Mouse (Mus musculus) hindbrain, embryonic 10.5 days (tissue): ENCODE data around the gene Meis2. TPM values are rescaled to one million over a fixed set of nuclear protein-coding genes. Genes with fewer than 3 reads are reported as not detected.

Source experiments
- DNase-seq: peaks from one replicate; pipeline ENCODE4 v3.0.0-alpha.2; 2017; ENCODE audit warnings: low spot score
- H3K27ac ChIP-seq: fragments of 300-500 bp; sonication (generic); 2 replicates; pipeline ENCODE4 v1.5.1; 2016; ENCODE audit warnings: mild to moderate bottlenecking, moderate library complexity
- H3K27me3 ChIP-seq: fragments of 300-500 bp; sonication (generic); 2 replicates; pipeline ENCODE4 v1.6.1; 2016; ENCODE audit warnings: mild to moderate bottlenecking; ENCODE audit not compliant: poor library complexity, insufficient read depth, severe bottlenecking
- H3K36me3 ChIP-seq: fragments of 300-500 bp; sonication (generic); 2 replicates; pipeline ENCODE4 v1.6.1; 2016; ENCODE audit warnings: mild to moderate bottlenecking, moderate library complexity
- H3K4me1 ChIP-seq: fragments of 300-500 bp; sonication (generic); replicated peaks from 2 replicates; pipeline ENCODE4 v1.6.1; 2016; ENCODE audit warnings: mild to moderate bottlenecking
- H3K4me3 ChIP-seq: fragments of 300-500 bp; sonication (generic); 2 replicates; pipeline ENCODE4 v1.5.1; 2016; ENCODE audit warnings: mild to moderate bottlenecking, moderate library complexity
- H3K9me3 ChIP-seq: fragments of 300-500 bp; sonication (generic); 2 replicates; pipeline ENCODE4 v1.6.1; 2016; ENCODE audit warnings: mild to moderate bottlenecking, moderate library complexity
- WGBS: fragments of 180-500 bp; shearing (Covaris S2); methylation state at CpG from one replicate; pipeline ENCODE4 v1.1.7; 2016; 5-methylcytosine and 5-hydroxymethylcytosine counted together
- polyA plus RNA-seq: library from polyadenylated mRNA; unstranded; fragments of >200 nt; fragmentation: Nextera tagmentation; extraction: Ambion mirVana; gene quantifications from 2 replicates; pipeline ENCODE4 v1.2.1, GENCODE M21; 2016

The Meis2 gene
- polyA plus RNA-seq, 1 experiment from 2014 or later, result 91.1 TPM

DNA sequence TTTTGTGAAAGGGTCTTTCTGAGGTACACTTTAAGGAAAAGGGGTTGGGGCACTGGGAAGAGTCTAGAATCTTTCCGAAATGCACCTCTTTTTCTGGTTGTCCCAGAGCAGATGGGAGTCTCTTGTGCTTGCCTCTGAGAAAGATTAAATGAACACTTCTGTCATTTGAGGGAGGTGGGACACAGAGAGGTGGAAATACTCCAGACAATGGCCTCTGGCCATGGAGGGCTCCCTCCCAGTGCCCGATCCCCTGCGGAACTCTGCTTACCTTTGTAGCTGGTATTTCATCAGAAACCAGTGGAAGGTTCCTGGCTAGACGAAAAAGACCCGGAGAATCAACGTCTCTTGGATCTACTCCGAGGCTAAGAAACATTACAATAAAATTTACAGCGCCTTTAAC is 207.4 kb downstream of the Meis2 start:
- Histone ChIP-seq H3K9me3 (no peaks in the 10 kb centered on the region), H3K36me3 (peaks cover under 1% of the 10 kb centered on the region), H3K4me1 (peaks cover 74% of the 10 kb centered on the region), H3K4me3 (peak overlapping the region; percentile 52), H3K27me3 (peaks cover 59% of the 10 kb centered on the region), H3K27ac (peak overlapping the region; percentile 93)
- 2% methylated on average over 8 of the region's 8 CpGs for WGBS
- DNase-seq, result peak; percentile 44

DNA sequence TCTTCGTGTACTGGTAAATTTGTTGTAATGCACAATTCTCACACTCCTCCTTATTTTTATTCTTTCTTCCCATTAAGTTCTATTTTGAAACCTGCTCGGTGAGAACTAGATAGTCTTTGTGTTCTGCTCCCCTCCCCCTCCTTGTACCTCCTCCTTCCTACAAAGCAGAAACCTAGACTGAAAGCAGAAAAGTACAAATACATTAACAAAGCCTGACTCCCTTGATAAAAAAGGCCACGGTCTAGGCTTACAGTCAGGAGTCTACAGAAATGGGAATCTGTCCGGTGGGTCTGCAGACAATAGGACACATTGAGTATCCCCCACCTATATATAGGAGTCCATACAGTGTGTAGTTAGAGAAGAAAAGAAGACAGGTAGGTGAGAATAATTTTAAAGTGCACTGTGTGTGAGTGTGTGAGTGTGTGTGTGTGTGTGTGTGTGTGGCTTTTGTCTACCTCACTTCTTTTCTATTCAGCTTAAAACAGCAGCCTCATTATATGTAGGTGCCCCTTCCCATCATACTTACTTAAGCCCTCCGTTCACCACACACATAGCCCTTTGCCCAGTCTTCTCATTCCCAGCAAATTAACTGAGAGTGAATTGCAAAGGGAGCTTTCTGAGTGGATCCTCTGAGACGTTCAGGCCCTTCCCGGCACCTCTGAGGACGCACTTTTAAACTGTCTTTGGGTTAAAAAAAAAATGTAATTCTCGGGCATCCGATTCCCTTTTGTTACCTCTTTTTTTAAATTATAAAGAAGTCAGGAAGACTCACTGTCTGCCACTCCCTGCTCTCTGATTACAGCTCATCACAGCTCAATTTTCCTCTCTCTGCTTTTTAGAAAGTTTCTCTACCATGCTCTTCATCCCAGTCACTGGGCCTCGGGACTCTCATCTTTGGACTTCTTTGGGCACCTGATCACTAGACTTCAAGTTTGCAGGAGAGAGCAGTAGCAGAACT is 208.2 kb downstream of the Meis2 start:
- peaks cover 67% of the 10 kb centered on the region for H3K27me3 ChIP-seq
- H3K9me3 ChIP-seq, result no peaks in the 10 kb centered on the region
- H3K4me1 ChIP-seq, result peaks cover 81% of the 10 kb centered on the region
- WGBS, result 2% methylated on average over 11 of the region's 11 CpGs
- H3K4me3 ChIP-seq, result peak overlapping the region; percentile 52
- DNase-seq, result peak; percentile 47
- peak overlapping the region; percentile 93 for H3K27ac ChIP-seq
- no peaks in the 10 kb centered on the region for H3K36me3 ChIP-seq

DNA sequence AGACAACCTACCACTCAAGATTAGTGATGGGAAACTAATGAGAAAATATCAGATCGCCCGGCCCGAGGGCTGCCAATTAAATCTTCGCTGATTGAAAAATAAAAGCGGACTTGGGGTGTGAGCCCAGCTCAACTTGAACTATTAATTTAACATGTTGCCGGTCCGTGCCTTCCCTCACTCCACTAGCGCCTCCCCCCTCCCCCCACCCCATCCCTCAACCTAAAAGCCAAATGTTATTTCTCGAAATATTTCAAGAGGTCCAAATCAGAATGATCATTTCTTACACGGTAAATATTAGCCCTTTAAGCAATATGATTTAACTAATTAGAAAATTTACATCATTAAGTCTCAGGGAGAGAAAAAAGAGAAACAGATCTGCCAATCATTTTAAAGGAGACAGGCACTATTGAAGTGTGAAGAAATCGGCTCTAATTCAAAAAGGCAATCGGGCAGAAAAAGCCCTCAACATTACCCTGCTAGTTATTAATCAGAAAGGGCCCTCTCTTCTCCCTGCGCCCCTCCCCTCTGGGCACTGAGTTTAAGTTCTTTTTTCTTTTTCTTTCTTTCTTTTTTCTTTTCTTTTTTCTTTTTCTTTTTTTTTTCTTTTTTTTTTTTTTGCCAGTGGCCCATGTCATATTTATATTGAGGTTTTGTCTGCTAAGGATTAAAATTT is 209.1 kb downstream of the Meis2 start:
- Histone ChIP-seq H3K4me3 (peak overlapping the region; percentile 52), H3K27ac (peak overlapping the region; percentile 93), H3K27me3 (peaks cover 71% of the 10 kb centered on the region), H3K9me3 (no peaks in the 10 kb centered on the region), H3K36me3 (no peaks in the 10 kb centered on the region), H3K4me1 (peaks cover 82% of the 10 kb centered on the region)
- peak; percentile 38 for DNase-seq
- WGBS, result under 1% methylated on average over 13 of the region's 13 CpGs

DNA sequence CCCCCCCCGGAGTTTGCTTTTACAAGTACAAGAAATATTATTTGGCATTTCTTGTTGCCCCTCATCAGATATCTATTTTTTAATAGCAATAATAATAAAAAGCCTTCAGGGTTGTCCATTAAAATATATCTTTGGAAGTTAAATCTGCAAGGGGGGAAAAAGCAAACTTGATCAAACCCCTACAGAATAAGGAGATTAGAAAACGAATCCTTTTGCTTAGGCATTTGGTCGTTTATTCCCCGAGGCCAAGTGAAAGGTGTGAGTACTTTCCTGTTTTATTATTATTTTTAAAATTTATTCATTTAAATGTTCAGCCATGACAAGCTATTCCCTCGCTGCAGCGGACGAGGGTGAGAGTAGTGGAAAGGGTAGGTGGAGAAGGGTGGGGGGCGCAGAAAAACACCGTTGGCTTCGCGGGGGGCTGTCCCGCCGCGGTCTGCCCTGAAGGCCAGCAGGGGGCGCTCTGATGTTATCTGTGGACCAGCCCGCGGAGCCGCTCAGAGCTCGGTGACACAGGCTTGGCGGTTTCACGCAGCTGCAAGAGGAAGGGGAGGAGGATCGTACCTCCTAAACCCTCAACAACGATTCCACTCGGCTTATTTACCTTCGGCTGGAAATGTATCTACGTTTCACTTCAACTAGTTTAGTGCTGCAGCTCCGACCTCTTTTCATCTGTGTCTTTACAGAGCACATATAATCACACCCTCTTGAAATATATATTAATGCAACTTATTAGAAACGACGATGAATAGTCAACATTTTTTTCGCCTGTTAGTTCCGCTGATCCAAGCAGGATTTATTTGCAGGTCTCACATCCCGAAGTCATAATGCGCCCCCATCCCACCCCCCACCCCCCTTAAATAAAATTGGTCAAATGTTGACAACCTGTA is 209.9 kb downstream of the Meis2 start:
- no peaks in the 10 kb centered on the region for H3K36me3 ChIP-seq
- peak; percentile 87 for DNase-seq
- peak overlapping the region; percentile 93 for H3K27ac ChIP-seq
- peaks cover 73% of the 10 kb centered on the region for H3K27me3 ChIP-seq
- H3K9me3 ChIP-seq, result no peaks in the 10 kb centered on the region
- H3K4me1 ChIP-seq, result peaks cover 76% of the 10 kb centered on the region
- 1% methylated on average over 33 of the region's 33 CpGs for WGBS
- H3K4me3 ChIP-seq, result peak overlapping the region; percentile 52

DNA sequence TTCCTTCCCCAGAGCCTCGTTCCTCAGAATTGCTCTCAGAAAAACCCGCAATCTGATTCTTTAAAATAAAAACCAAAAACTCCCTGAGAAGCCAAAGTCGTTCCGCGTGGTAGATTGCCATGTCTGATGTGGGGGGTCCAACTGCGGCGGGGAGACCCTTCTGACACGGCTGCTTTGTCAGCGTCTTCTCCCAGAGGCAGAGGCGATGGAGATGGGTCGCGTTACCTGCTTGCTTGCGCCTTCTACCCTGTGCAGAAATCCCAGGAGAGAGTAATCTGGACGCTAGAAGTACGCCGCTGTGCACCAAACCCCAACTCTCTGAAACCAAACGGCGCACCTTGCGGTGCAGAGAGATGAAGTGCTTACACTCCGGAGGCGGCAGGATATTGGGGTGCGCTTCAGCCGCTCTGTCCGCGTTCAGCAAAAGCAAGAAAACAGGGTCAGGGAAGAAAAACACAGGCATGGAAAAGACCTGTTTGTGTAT is 210.8 kb downstream of the Meis2 start:
- DNase-seq, result peak; percentile 45
- WGBS, result under 1% methylated on average over 25 of the region's 25 CpGs
- Histone ChIP-seq H3K27me3 (peaks cover 77% of the 10 kb centered on the region), H3K4me3 (peak overlapping the region; percentile 52), H3K9me3 (no peaks in the 10 kb centered on the region), H3K4me1 (peaks cover 67% of the 10 kb centered on the region), H3K36me3 (no peaks in the 10 kb centered on the region), H3K27ac (peak overlapping the region; percentile 93)

DNA sequence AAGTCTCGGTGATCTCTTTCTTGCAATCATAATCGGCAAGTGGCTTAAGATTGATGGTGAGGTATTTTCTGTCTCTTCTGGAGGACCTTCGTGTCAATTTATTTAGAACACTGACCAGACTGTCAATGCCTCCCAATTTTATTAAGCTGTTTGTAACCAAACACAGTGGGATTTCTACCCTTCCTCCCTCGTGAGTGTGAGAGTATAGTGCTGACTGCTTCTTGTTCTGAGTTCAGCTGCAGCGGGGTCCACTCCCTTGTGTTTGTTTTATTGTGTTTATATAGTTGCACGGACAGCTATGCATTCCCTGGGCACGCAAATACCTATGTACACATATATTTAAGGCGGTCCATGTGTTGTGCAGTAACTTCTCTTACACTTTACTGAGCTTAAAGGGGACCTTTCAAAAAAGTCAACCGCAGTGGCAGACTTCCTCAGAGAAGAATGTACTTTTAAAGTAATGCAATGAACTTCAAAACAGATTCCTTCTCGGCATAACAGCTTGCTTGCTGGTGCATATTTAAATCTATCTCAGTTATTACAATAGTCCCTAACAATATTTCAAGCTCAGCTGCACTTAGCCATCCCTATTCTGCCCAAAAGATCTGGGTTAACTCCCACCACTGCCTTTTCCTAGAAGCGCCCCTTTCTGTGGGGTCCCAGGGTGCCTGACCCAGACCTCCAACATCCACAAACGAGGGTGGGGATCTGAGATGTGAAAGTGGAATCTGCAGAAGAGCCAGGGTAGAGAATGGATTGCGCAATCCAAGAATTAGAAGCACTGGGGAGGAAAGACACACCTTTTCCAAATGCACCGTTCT is 211.4 kb downstream of the Meis2 start:
- H3K27me3 ChIP-seq, result peaks cover 72% of the 10 kb centered on the region
- DNase-seq, result no peak
- H3K27ac ChIP-seq, result peak overlapping the region; percentile 93
- H3K9me3 ChIP-seq, result no peaks in the 10 kb centered on the region
- no peaks in the 10 kb centered on the region for H3K36me3 ChIP-seq
- H3K4me3 ChIP-seq, result peak overlapping the region; percentile 52
- peaks cover 62% of the 10 kb centered on the region for H3K4me1 ChIP-seq
- 4% methylated on average over 14 of the region's 14 CpGs for WGBS

DNA sequence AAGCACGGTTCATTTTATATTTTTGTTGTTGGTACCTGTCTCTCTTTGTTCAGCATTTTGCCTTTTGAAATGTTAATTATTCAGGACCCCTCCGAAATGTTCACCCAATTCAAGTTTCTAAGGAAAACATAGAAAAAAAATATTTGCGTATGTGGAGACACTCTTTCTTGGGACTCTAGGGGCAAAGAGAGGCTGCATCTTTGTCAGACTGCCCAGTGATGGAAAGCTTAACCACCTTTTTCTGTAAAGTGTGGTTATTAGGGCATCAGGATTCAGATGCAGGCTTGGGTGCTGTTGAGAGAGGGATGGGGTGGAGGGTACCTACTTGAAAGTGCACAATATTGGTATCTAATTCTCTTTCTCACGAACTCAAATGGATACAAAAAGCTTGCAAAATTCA is 212.4 kb downstream of the Meis2 start:
- 6% methylated on average over 4 of the region's 4 CpGs for WGBS
- Histone ChIP-seq H3K9me3 (no peaks in the 10 kb centered on the region), H3K27me3 (peaks cover 70% of the 10 kb centered on the region), H3K36me3 (no peaks in the 10 kb centered on the region), H3K4me1 (peaks cover 57% of the 10 kb centered on the region), H3K27ac (peak overlapping the region; percentile 93), H3K4me3 (peak overlapping the region; percentile 52)
- no peak for DNase-seq

DNA sequence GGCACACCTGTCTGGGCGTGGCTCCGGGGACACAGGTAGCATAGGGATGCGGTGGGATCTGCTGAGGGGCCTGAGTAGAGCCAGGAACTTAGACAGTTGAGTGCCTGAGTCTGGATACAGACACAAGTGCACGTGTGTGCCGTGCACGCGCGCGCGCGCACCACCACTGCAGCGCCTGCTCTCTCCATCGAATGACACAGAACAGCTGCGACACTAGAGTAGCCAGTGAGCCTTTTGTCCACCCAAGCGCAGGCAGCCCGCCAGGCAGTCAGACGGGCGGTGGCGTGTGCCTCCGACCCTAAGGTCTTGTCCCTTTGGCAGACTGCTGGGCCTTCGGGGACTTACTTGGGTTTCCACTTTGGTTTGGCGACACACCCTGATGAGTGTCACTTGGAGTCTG is 213.0 kb downstream of the Meis2 start:
- Histone ChIP-seq H3K9me3 (no peaks in the 10 kb centered on the region), H3K27ac (peak overlapping the region; percentile 93), H3K4me3 (peak overlapping the region; percentile 52), H3K27me3 (peaks cover 64% of the 10 kb centered on the region), H3K4me1 (peaks cover 51% of the 10 kb centered on the region), H3K36me3 (no peaks in the 10 kb centered on the region)
- under 1% methylated on average over 22 of the region's 22 CpGs for WGBS
- peak; percentile 84 for DNase-seq

DNA sequence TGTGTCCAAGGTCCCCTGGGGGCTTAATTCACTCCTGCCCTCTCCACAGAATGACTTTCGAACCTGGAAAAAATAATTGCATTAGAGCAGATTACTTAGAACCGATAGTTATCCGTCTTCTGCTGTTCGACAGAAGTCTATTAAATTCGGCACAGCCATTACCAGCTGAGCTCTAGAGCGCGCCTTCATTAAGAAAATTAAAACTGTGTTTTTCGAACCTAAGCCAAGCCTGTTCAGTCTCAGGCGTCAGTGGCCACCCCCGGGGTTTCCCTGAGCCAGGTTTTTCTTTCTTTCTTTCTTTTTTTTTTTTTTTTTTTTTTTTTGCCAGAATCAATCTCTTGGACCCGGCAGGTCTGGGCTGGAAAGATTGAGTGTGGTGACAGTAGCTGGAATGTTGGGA is 213.5 kb downstream of the Meis2 start:
- DNase-seq, result no peak
- H3K27ac ChIP-seq, result peak overlapping the region; percentile 93
- no peaks in the 10 kb centered on the region for H3K9me3 ChIP-seq
- peaks cover 46% of the 10 kb centered on the region for H3K4me1 ChIP-seq
- WGBS, result 25% methylated on average over 11 of the region's 11 CpGs
- H3K4me3 ChIP-seq, result peak overlapping the region; percentile 52
- peaks cover 59% of the 10 kb centered on the region for H3K27me3 ChIP-seq
- no peaks in the 10 kb centered on the region for H3K36me3 ChIP-seq

DNA sequence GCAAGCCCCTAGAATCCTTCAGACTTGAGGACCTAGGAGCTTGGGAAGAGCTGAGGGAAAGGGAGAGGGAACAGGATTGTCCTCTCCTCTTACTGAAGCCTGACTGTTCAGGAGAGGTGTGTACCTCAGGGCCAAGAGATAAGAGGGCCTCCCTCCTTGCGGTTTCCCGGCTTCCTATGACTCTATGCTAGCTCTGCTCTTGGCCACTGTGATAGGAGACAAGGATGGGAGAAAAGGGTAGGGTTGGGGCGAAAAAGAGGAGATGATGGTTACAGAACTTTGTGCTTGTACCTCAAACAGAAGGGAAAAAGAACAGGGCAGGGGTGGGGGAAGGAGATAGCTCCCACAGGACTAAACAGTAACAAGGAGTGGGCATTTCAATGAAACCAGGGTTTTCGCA is 214.7 kb downstream of the Meis2 start:
- DNase-seq, result no peak
- H3K4me3 ChIP-seq, result no peak overlapping the region
- WGBS, result 90% methylated on average over 4 of the region's 4 CpGs
- no peaks in the 10 kb centered on the region for H3K36me3 ChIP-seq
- peaks cover 58% of the 10 kb centered on the region for H3K27me3 ChIP-seq
- H3K4me1 ChIP-seq, result peaks cover 44% of the 10 kb centered on the region
- no peak overlapping the region for H3K27ac ChIP-seq
- no peaks in the 10 kb centered on the region for H3K9me3 ChIP-seq

DNA sequence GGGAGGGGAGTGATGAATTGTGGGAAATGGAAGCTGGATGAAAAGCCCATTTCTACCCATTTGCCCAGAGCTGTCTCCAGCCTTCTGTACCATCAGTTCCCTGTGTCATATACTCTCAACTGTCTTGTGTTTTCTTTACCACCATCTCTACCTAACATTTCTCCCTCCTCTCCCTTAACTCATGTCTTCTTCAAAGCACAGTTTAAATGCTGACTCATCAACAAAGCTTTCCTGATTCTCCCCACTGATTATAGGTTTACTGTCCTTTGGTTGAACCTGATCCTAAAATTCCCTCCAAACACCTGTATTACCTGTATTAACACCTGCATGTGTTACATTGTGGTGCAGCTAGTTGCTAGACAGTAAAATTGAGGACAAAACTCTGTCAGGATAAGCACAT is 222.8 kb downstream of the Meis2 start:
- H3K36me3 ChIP-seq, result no peaks in the 10 kb centered on the region
- no peaks in the 10 kb centered on the region for H3K4me1 ChIP-seq
- no peaks in the 10 kb centered on the region for H3K9me3 ChIP-seq
- no peak overlapping the region for H3K27ac ChIP-seq
- no peaks in the 10 kb centered on the region for H3K27me3 ChIP-seq
- no peak for DNase-seq
- no peak overlapping the region for H3K4me3 ChIP-seq

DNA sequence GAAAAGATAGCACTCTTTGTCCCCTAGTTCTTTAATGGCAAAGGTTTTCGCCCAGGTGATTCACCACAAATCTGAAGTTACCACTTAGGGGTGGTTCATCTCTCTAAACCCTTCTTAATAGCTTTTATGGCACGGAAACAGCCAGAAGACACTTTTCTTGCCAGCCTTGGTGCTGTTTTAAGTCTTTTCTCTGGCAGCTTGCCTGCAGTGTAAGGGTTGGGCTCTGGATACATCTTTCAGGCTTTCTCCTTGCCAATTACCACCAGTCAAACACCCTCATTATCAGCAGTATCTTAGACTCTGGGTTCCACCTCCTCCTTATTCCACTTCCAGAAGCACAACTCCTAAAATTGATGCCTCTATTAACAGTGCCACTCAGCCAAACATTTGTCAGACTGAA is 229.6 kb downstream of the Meis2 start:
- DNase-seq, result no peak
- H3K36me3 ChIP-seq, result no peaks in the 10 kb centered on the region
- H3K27ac ChIP-seq, result no peak overlapping the region
- no peaks in the 10 kb centered on the region for H3K4me1 ChIP-seq
- WGBS, result 91% methylated on average over 2 of the region's 2 CpGs
- no peaks in the 10 kb centered on the region for H3K27me3 ChIP-seq
- no peaks in the 10 kb centered on the region for H3K9me3 ChIP-seq
- H3K4me3 ChIP-seq, result no peak overlapping the region
